Mouse (Mus musculus): ENCODE data around the gene Neurod6. TPM values are rescaled to one million over a fixed set of nuclear protein-coding genes. Genes with fewer than 3 reads are reported as not detected.

The Neurod6 gene
- polyA plus RNA-seq, 1 experiment = not detected

DNA sequence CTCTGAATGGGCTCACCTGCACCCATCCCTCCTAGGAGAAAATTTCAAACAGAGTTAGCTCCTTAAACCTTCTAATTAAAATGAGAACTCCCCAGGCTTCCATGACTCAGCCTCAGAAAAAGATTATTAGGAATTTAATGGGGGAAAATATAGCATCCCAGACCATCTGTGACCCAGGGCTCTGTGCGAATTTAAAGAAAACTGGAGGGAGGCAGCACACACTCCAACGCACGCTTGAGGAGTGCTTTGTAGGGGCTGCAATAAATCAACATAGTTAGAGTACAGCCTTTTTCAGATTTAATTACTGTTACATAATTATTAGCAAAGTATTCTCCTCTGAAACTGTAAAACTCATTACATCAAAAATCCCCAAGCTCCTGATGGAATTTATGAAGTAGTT, 32.2 kb downstream of the Neurod6 start:
- no peak overlapping the region for H3K27ac ChIP-seq (ENCODE audit: insufficient read depth, low read depth, low read length)

DNA sequence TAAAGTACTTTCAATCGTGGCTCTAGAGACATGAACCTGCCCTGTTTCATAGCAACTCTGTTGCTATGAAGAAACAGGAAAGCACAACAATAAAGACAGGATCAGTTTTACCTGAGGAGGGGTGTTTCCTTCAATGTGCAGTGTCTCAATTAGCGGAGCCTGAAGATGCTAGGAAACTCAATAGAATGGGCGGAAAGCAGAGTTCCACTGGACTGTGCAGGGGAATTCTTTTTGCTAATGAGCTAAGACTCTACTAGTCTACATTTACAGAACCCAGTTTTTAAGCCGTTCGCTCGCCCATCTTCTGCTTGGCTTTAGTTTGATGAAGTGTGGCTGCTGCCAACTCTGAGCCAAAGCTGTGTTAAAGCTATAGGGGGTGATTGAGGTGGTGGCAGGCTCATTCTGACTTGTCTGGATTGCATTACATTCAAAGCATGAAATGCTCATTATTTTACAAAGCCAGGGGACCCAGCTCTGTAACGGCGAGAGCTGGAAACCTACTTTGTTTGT, 33.2 kb downstream of the Neurod6 start:
- no peak for TF ChIP-seq CTCF (IDR thresholded peaks at IDR 0.05; ENCODE audit: insufficient read depth, low read depth, low read length)
- no peak for TF ChIP-seq POLR2A (IDR thresholded peaks at IDR 0.05; ENCODE audit: insufficient read depth, low read depth, low read length)
- no peaks in the 10 kb centered on the region for H3K4me1 ChIP-seq (ENCODE audit: control insufficient read depth, insufficient read depth, low read length)
- WGBS = 57% methylated on average over 8 of the region's 8 CpGs
- H3K27ac ChIP-seq (ENCODE audit: insufficient read depth, low read depth, low read length) = no peak overlapping the region
- H3K4me3 ChIP-seq (ENCODE audit: insufficient read depth, low read depth, low read length) = no peak overlapping the region

More for the DNA sequence above, 32.2 kb downstream of the Neurod6 start:
- H3K4me3 ChIP-seq (ENCODE audit: insufficient read depth, low read depth, low read length) = no peak overlapping the region
- 72% methylated on average over 3 of the region's 3 CpGs for WGBS
- no peaks in the 10 kb centered on the region for H3K4me1 ChIP-seq (ENCODE audit: control insufficient read depth, insufficient read depth, low read length)
- TF ChIP-seq POLR2A (IDR thresholded peaks at IDR 0.05; ENCODE audit: insufficient read depth, low read depth, low read length) = no peak
- no peak for TF ChIP-seq CTCF (IDR thresholded peaks at IDR 0.05; ENCODE audit: insufficient read depth, low read depth, low read length)

DNA sequence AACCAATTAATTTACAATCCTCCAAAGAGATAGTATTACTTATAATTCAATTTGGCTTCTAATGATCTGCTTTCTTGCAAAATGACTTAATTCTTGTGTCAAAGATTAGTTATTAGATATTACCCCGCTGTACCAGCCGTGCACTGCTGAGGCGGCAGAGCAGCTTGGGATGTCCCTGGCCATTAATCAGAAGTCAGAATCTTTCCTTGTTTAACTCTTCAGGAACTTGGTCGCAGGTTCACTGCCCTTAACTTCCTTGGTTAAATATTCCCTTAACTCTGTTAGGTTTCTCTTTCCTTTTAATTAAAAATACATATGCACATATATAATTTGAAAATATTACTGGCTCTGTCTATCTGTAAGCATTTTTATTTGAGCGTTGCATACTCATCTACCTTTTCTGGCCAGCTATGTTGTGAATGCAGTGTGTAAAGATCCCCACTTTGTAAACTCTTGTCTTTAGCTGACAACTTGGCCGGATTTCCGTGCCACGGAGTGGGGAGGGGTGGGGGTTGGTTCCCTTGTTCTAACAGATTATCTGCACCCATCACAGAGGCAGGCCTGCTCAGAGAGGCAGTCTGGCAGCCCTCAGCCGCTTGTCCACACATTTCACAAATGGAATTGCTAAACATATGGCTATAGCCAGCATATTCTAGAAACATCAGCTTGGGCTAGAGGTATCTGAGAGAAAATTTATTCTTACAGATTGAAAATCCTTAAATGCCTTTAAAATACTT, 34.1 kb downstream of the Neurod6 start:
- TF ChIP-seq POLR2A (IDR thresholded peaks at IDR 0.05; ENCODE audit: insufficient read depth, low read depth, low read length) (no peak), CTCF (IDR thresholded peaks at IDR 0.05; ENCODE audit: insufficient read depth, low read depth, low read length) (no peak)
- no peaks in the 10 kb centered on the region for H3K4me1 ChIP-seq (ENCODE audit: control insufficient read depth, insufficient read depth, low read length)
- WGBS = 68% methylated on average over 9 of the region's 9 CpGs
- H3K27ac ChIP-seq (ENCODE audit: insufficient read depth, low read depth, low read length) = no peak overlapping the region
- H3K4me3 ChIP-seq (ENCODE audit: insufficient read depth, low read depth, low read length) = no peak overlapping the region

DNA sequence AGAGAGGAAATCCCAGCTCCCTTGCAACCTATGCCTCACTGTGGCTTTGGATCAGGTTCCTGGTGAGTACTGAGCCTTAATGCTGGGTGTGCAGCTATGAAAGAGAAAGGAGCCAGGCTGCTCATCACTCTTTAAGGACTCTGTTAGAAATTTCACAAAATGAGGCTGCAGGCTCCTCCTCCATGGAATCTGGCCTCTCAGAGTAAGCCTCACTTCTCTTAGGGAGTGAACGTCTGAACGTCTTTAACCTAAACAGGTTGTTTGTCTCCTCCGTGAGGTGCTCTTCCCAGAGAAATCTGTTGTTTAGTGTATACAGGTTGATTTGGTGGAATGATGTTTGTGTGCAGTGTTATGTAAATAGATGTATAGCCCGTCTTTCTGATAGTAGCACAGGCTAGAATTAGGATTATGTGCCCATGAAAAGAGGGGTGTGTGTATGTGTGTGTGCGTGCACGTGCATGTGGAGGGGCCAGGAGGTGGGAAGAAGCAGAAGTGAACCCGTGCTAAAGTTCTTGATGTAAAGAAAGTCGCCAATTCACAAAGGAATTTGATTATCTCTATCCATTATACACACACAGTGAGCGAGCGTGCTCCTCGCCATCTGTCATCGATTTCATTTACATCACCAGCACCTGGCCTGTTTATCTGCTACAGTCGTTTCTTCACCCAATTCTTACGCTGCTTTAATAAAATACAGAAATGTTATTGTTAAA, 34.8 kb downstream of the Neurod6 start:
- TF ChIP-seq POLR2A (IDR thresholded peaks at IDR 0.05; ENCODE audit: insufficient read depth, low read depth, low read length) = no peak
- no peak for TF ChIP-seq CTCF (IDR thresholded peaks at IDR 0.05; ENCODE audit: insufficient read depth, low read depth, low read length)
- WGBS = 84% methylated on average over 14 of the region's 14 CpGs
- Histone ChIP-seq H3K27ac (ENCODE audit: insufficient read depth, low read depth, low read length) (no peak overlapping the region), H3K4me1 (ENCODE audit: control insufficient read depth, insufficient read depth, low read length) (no peaks in the 10 kb centered on the region), H3K4me3 (ENCODE audit: insufficient read depth, low read depth, low read length) (no peak overlapping the region)

DNA sequence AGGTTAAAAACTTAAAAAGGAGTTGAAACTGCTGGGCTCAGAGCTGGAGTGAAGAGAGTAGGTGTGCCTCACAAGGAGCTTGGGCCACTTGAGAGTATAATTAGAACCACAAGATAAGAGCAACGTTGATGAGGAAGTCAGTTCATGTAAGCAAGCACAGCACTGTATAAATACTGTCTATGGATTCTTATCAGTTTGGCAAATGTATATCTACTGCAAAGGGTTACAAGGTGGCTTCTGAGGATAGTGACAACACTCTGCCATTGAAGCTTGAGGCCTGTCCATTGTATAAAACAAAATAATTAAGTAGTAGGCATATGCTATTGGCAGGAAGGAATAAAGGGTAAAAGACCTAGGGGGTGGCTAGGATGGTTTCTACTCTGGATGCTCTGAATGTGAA, 46.4 kb downstream of the Neurod6 start:
- 71% methylated on average over 1 of the region's 1 CpGs for WGBS
- Histone ChIP-seq H3K4me3 (ENCODE audit: insufficient read depth, low read depth, low read length) (no peak overlapping the region), H3K27ac (ENCODE audit: insufficient read depth, low read depth, low read length) (no peak overlapping the region), H3K4me1 (ENCODE audit: control insufficient read depth, insufficient read depth, low read length) (no peaks in the 10 kb centered on the region)
- TF ChIP-seq CTCF (IDR thresholded peaks at IDR 0.05; ENCODE audit: insufficient read depth, low read depth, low read length) (no peak), POLR2A (IDR thresholded peaks at IDR 0.05; ENCODE audit: insufficient read depth, low read depth, low read length) (no peak)

Other genes with a start within 250 kb of the Neurod6 start
- not detected in 2 replicates for gene Adcyap1r1, start 229.3 kb downstream of the Neurod6 start, polyA plus RNA-seq (2012; ENCODE audit: insufficient read depth, insufficient read length, low replicate concordance, missing spikeins)
- gene Itprid1, start 155.6 kb upstream of the Neurod6 start, polyA plus RNA-seq (2012; ENCODE audit: insufficient read depth, insufficient read length, low replicate concordance, missing spikeins) = not detected in 2 replicates